Mouse (Mus musculus): ENCODE results near the gene Xk.

- TF ChIP-seq CTCF (IDR thresholded peaks at IDR 0.05; ENCODE audit: low read depth) (no peak), EP300 (IDR thresholded peaks at IDR 0.05; ENCODE audit: low read depth) (no peak)
Observed at GRCm38 (mm10) chrX:9273377-9274002, 934 bp downstream of the Xk start.

Data from liver, embryonic 14.5 days (tissue).